Mouse (Mus musculus): ENCODE measurements around the gene Fam89a. TPM values are rescaled to one million over a fixed set of nuclear protein-coding genes. Genes with fewer than 3 reads are reported as not detected.

The Fam89a gene
- polyA plus RNA-seq, 1 experiment, result 1.7 TPM

GRCm38 (mm10) chr8:124713207-124713606, 38.4 kb downstream of the Fam89a start:
- TF ChIP-seq CTCF (IDR thresholded peaks at IDR 0.05; ENCODE audit: extremely low read depth, insufficient read length, insufficient replicate concordance, low read depth, low read length), result no peak
- no peak for TF ChIP-seq POLR2A (IDR thresholded peaks at IDR 0.05; ENCODE audit: low read depth, low read length)
- Histone ChIP-seq H3K4me3 (ENCODE audit: low read depth, low read length) (no peak overlapping the region), H3K4me1 (ENCODE audit: control insufficient read depth, insufficient read depth, insufficient read length, low read length) (no peaks in the 10 kb centered on the region), H3K36me3 (ENCODE audit: control insufficient read depth, insufficient read depth, low read length) (peaks cover 29% of the 10 kb centered on the region), H3K27ac (ENCODE audit: insufficient read depth, low read depth, low read length) (no peak overlapping the region), H3K27me3 (ENCODE audit: control insufficient read depth, insufficient read depth, low read length) (no peaks in the 10 kb centered on the region)
- WGBS, result 89% methylated on average over 6 of the region's 6 CpGs

- WGBS, result 86% methylated on average over 8 of the region's 8 CpGs
- H3K27me3 ChIP-seq (ENCODE audit: control insufficient read depth, insufficient read depth, low read length), result no peaks in the 10 kb centered on the region
- TF ChIP-seq CTCF (IDR thresholded peaks at IDR 0.05; ENCODE audit: extremely low read depth, insufficient read length, insufficient replicate concordance, low read depth, low read length) (no peak), POLR2A (IDR thresholded peaks at IDR 0.05; ENCODE audit: low read depth, low read length) (no peak)
- H3K4me3 ChIP-seq (ENCODE audit: low read depth, low read length), result no peak overlapping the region
- peaks cover 6% of the 10 kb centered on the region; the same call in 1 of the 2 replicates for H3K4me1 ChIP-seq (ENCODE audit: control insufficient read depth, insufficient read depth, insufficient read length, low read length)
- H3K27ac ChIP-seq (ENCODE audit: insufficient read depth, low read depth, low read length), result no peak overlapping the region
- peaks cover 21% of the 10 kb centered on the region for H3K36me3 ChIP-seq (ENCODE audit: control insufficient read depth, insufficient read depth, low read length)
Observed at GRCm38 (mm10) chr8:124705823-124706222, 45.8 kb downstream of the Fam89a start.

- Histone ChIP-seq H3K27me3 (ENCODE audit: control insufficient read depth, insufficient read depth, low read length) (no peaks in the 10 kb centered on the region), H3K4me1 (ENCODE audit: control insufficient read depth, insufficient read depth, insufficient read length, low read length) (peaks cover 9% of the 10 kb centered on the region; the same call in 1 of the 2 replicates), H3K4me3 (ENCODE audit: low read depth, low read length) (no peak overlapping the region), H3K36me3 (ENCODE audit: control insufficient read depth, insufficient read depth, low read length) (peaks cover 15% of the 10 kb centered on the region), H3K27ac (ENCODE audit: insufficient read depth, low read depth, low read length) (no peak overlapping the region)
- TF ChIP-seq CTCF (IDR thresholded peaks at IDR 0.05; ENCODE audit: extremely low read depth, insufficient read length, insufficient replicate concordance, low read depth, low read length) (no peak), POLR2A (IDR thresholded peaks at IDR 0.05; ENCODE audit: low read depth, low read length) (no peak)
- 91% methylated on average over 4 of the region's 4 CpGs for WGBS
Observed at GRCm38 (mm10) chr8:124704376-124704775, 47.3 kb downstream of the Fam89a start.

GRCm38 (mm10) chr8:124703526-124703925, 48.1 kb downstream of the Fam89a start:
- Histone ChIP-seq H3K27me3 (ENCODE audit: control insufficient read depth, insufficient read depth, low read length) (no peaks in the 10 kb centered on the region), H3K27ac (ENCODE audit: insufficient read depth, low read depth, low read length) (no peak overlapping the region), H3K4me1 (ENCODE audit: control insufficient read depth, insufficient read depth, insufficient read length, low read length) (peaks cover 9% of the 10 kb centered on the region; the same call in 1 of the 2 replicates), H3K36me3 (ENCODE audit: control insufficient read depth, insufficient read depth, low read length) (peaks cover 14% of the 10 kb centered on the region), H3K4me3 (ENCODE audit: low read depth, low read length) (no peak overlapping the region)
- TF ChIP-seq CTCF (IDR thresholded peaks at IDR 0.05; ENCODE audit: extremely low read depth, insufficient read length, insufficient replicate concordance, low read depth, low read length) (no peak), POLR2A (IDR thresholded peaks at IDR 0.05; ENCODE audit: low read depth, low read length) (no peak)
- 71% methylated on average over 4 of the region's 4 CpGs for WGBS

GRCm38 (mm10) chr8:124702183-124702582, 49.4 kb downstream of the Fam89a start:
- no peak overlapping the region for H3K4me3 ChIP-seq (ENCODE audit: low read depth, low read length)
- H3K27me3 ChIP-seq (ENCODE audit: control insufficient read depth, insufficient read depth, low read length), result no peaks in the 10 kb centered on the region
- H3K27ac ChIP-seq (ENCODE audit: insufficient read depth, low read depth, low read length), result no peak overlapping the region
- 83% methylated on average over 3 of the region's 3 CpGs for WGBS
- TF ChIP-seq CTCF (IDR thresholded peaks at IDR 0.05; ENCODE audit: extremely low read depth, insufficient read length, insufficient replicate concordance, low read depth, low read length), result no peak
- TF ChIP-seq POLR2A (IDR thresholded peaks at IDR 0.05; ENCODE audit: low read depth, low read length), result no peak
- peaks cover 21% of the 10 kb centered on the region for H3K36me3 ChIP-seq (ENCODE audit: control insufficient read depth, insufficient read depth, low read length)
- peaks cover 9% of the 10 kb centered on the region; the same call in 1 of the 2 replicates for H3K4me1 ChIP-seq (ENCODE audit: control insufficient read depth, insufficient read depth, insufficient read length, low read length)

GRCm38 (mm10) chr8:124701023-124701422, 50.6 kb downstream of the Fam89a start:
- no peak overlapping the region for H3K4me3 ChIP-seq (ENCODE audit: low read depth, low read length)
- TF ChIP-seq CTCF (IDR thresholded peaks at IDR 0.05; ENCODE audit: extremely low read depth, insufficient read length, insufficient replicate concordance, low read depth, low read length) (no peak), POLR2A (IDR thresholded peaks at IDR 0.05; ENCODE audit: low read depth, low read length) (no peak)
- peaks cover 18% of the 10 kb centered on the region for H3K36me3 ChIP-seq (ENCODE audit: control insufficient read depth, insufficient read depth, low read length)
- H3K27ac ChIP-seq (ENCODE audit: insufficient read depth, low read depth, low read length), result peak overlapping the region; percentile 52
- peaks cover 8% of the 10 kb centered on the region; the same call in 1 of the 2 replicates for H3K4me1 ChIP-seq (ENCODE audit: control insufficient read depth, insufficient read depth, insufficient read length, low read length)
- H3K27me3 ChIP-seq (ENCODE audit: control insufficient read depth, insufficient read depth, low read length), result no peaks in the 10 kb centered on the region
- 58% methylated on average over 9 of the region's 9 CpGs for WGBS

GRCm38 (mm10) chr8:124700271-124700670, 51.4 kb downstream of the Fam89a start:
- TF ChIP-seq POLR2A (IDR thresholded peaks at IDR 0.05; ENCODE audit: low read depth, low read length) (no peak), CTCF (IDR thresholded peaks at IDR 0.05; ENCODE audit: extremely low read depth, insufficient read length, insufficient replicate concordance, low read depth, low read length) (no peak)
- H3K36me3 ChIP-seq (ENCODE audit: control insufficient read depth, insufficient read depth, low read length), result peaks cover 13% of the 10 kb centered on the region
- H3K4me1 ChIP-seq (ENCODE audit: control insufficient read depth, insufficient read depth, insufficient read length, low read length), result peaks cover 6% of the 10 kb centered on the region; the same call in 1 of the 2 replicates
- peak overlapping the region; percentile 52 for H3K27ac ChIP-seq (ENCODE audit: insufficient read depth, low read depth, low read length)
- H3K4me3 ChIP-seq (ENCODE audit: low read depth, low read length), result no peak overlapping the region
- WGBS, result 88% methylated on average over 5 of the region's 5 CpGs
- no peaks in the 10 kb centered on the region for H3K27me3 ChIP-seq (ENCODE audit: control insufficient read depth, insufficient read depth, low read length)
